Mouse (Mus musculus) ES-Bruce4 (cell line): ENCODE results near the gene Smg1. TPM values are rescaled to one million over a fixed set of nuclear protein-coding genes. Genes with fewer than 3 reads are reported as not detected.

ENCODE experiments used
- H3K27ac ChIP-seq: 2 replicates; pipeline ENCODE4 v1.5.1; 2012; ENCODE audit warnings: low read length, inconsistent platforms; ENCODE audit not compliant: insufficient read depth
- H3K27me3 ChIP-seq: 2 replicates; pipeline ENCODE4 v1.6.1; 2012; ENCODE audit warnings: mild to moderate bottlenecking, low read length, inconsistent platforms; ENCODE audit not compliant: control insufficient read depth, poor library complexity, insufficient read depth, severe bottlenecking
- H3K36me3 ChIP-seq: 2 replicates; pipeline ENCODE4 v1.6.1; 2012; ENCODE audit warnings: inconsistent platforms, mild to moderate bottlenecking, low read length, moderate library complexity; ENCODE audit not compliant: control insufficient read depth, poor library complexity, insufficient read depth, severe bottlenecking
- H3K4me1 ChIP-seq: one replicate; pipeline ENCODE4 v1.8.1; 2011; ENCODE audit warnings: low read length; ENCODE audit not compliant: control insufficient read depth, insufficient read depth
- H3K4me3 ChIP-seq: 2 replicates; pipeline ENCODE4 v1.5.1; 2011; ENCODE audit warnings: low read depth, mild to moderate bottlenecking, low read length
- H3K9ac ChIP-seq: 2 replicates; pipeline ENCODE4 v1.6.1; 2012; ENCODE audit warnings: low read depth, mild to moderate bottlenecking, inconsistent platforms; ENCODE audit not compliant: poor library complexity, severe bottlenecking
- H3K9me3 ChIP-seq: replicated peaks from 2 replicates; pipeline ENCODE4 v1.6.1; 2012; ENCODE audit warnings: mild to moderate bottlenecking, low read length, inconsistent platforms; ENCODE audit not compliant: control insufficient read depth, poor library complexity, insufficient read depth, severe bottlenecking
- CTCF ChIP-seq: IDR thresholded peaks from one replicate; pipeline ENCODE4 v1.8.1; 2011; ENCODE audit warnings: low read depth, low read length
- EP300 ChIP-seq: IDR thresholded peaks from 2 replicates; pipeline ENCODE4 v1.6.1; 2011; ENCODE audit warnings: low read depth, low read length; ENCODE audit not compliant: insufficient read depth
- POLR2A ChIP-seq: IDR thresholded peaks from one replicate; pipeline ENCODE4 v1.8.1; 2011; ENCODE audit warnings: low read length; ENCODE audit not compliant: insufficient read depth
- polyA plus RNA-seq: library from polyadenylated mRNA; stranded (reverse); fragments of >200 nt; gene quantifications from 2 replicates; pipeline ENCODE4 v1.2.4, GENCODE M21; 2011; ENCODE audit warnings: low read depth; ENCODE audit not compliant: missing spikeins, insufficient read depth, insufficient read length

Gene Smg1
- polyA plus RNA-seq, 1 experiment = 90.8 TPM

GRCm38 (mm10) chr7:118245260-118245659 lies 1.8 kb upstream of the Smg1 start:
- Histone ChIP-seq H3K9ac (no peak overlapping the region), H3K27ac (no peak overlapping the region), H3K27me3 (no peaks in the 10 kb centered on the region), H3K9me3 (no peaks in the 10 kb centered on the region), H3K4me1 (no peaks in the 10 kb centered on the region), H3K36me3 (no peaks in the 10 kb centered on the region), H3K4me3 (no peak overlapping the region)
- TF ChIP-seq CTCF = no peak
- TF ChIP-seq POLR2A = no peak
- TF ChIP-seq EP300 = no peak

- no peaks in the 10 kb centered on the region for H3K9me3 ChIP-seq
- peak overlapping the region; percentile 95 for H3K4me3 ChIP-seq
- no peaks in the 10 kb centered on the region for H3K36me3 ChIP-seq
- TF ChIP-seq CTCF = no peak
- no peak for TF ChIP-seq POLR2A
- TF ChIP-seq EP300 = no peak
- no peaks in the 10 kb centered on the region for H3K27me3 ChIP-seq
- no peaks in the 10 kb centered on the region for H3K4me1 ChIP-seq
- peak overlapping the region; percentile 97 for H3K9ac ChIP-seq
- H3K27ac ChIP-seq = no peak overlapping the region
Observed at GRCm38 (mm10) chr7:118242911-118243412, 508 bp downstream of the Smg1 start.

DNA sequence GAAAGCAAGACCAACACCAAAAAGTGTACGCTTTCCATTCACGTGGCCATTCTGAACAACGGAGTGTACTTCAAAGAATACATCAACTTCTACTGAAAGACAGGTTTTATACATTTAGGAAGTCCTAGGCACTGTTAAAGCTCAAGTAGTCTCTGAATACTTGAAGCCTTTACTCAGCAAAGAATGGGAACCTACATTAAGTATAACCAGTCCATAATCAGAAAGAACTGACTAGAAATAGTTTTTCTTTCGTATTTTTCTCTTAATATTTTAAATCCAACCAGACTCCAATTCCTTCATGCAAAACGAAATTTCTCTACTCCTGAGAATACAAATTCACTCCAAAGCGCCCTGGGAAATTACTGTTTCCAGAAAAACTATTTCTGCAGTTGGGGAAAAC lies 1.2 kb downstream of the Smg1 start:
- Histone ChIP-seq H3K4me3 (0 out of 2 replicates have a peak overlapping the region, but pooled peaks have one; percentile 30), H3K9me3 (no peaks in the 10 kb centered on the region), H3K27me3 (no peaks in the 10 kb centered on the region), H3K27ac (no peak overlapping the region), H3K4me1 (no peaks in the 10 kb centered on the region), H3K36me3 (no peaks in the 10 kb centered on the region), H3K9ac (peak overlapping the region; percentile 97)
- TF ChIP-seq POLR2A = no peak

DNA sequence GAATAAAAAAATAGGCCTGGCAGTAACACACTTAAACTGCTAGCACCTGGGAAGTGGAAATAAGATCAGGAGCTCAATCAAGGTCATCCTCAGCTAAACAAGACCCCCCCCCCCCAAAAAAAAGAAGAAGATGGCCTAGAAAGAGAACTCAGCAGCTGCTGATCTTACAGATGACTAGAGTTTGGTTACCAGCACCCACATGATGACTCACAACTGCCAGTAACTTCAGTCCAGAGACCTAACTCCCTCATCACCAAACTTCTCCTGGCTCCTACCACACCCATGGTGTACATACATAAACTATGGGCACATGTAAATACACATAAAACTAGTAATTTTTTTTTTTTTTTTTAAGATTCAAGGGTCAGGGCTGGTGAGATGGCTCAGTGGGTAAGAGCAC lies 3.1 kb downstream of the Smg1 start:
- no peak for TF ChIP-seq POLR2A
- TF ChIP-seq EP300 = no peak
- no peak for TF ChIP-seq CTCF
- no peaks in the 10 kb centered on the region for H3K36me3 ChIP-seq
- no peaks in the 10 kb centered on the region for H3K27me3 ChIP-seq
- 0 out of 2 replicates have a peak overlapping the region, but pooled peaks have one; percentile 45 for H3K9ac ChIP-seq
- no peak overlapping the region for H3K27ac ChIP-seq
- H3K4me1 ChIP-seq = no peaks in the 10 kb centered on the region
- H3K4me3 ChIP-seq = no peak overlapping the region
- no peaks in the 10 kb centered on the region for H3K9me3 ChIP-seq

- TF ChIP-seq CTCF (no peak), POLR2A (no peak), EP300 (no peak)
- 0 out of 2 replicates have a peak overlapping the region, but pooled peaks have one; percentile 45 for H3K9ac ChIP-seq
- H3K27me3 ChIP-seq = no peaks in the 10 kb centered on the region
- no peaks in the 10 kb centered on the region for H3K4me1 ChIP-seq
- H3K36me3 ChIP-seq = no peaks in the 10 kb centered on the region
- no peaks in the 10 kb centered on the region for H3K9me3 ChIP-seq
- no peak overlapping the region for H3K4me3 ChIP-seq
- no peak overlapping the region for H3K27ac ChIP-seq
Observed at GRCm38 (mm10) chr7:118239996-118240395, 3.5 kb downstream of the Smg1 start.

GRCm38 (mm10) chr7:118236949-118237348 lies 6.5 kb downstream of the Smg1 start:
- H3K27me3 ChIP-seq = no peaks in the 10 kb centered on the region
- H3K9me3 ChIP-seq = no peaks in the 10 kb centered on the region
- H3K9ac ChIP-seq = no peak overlapping the region
- TF ChIP-seq EP300 = no peak
- TF ChIP-seq CTCF = no peak
- no peak for TF ChIP-seq POLR2A
- H3K4me3 ChIP-seq = no peak overlapping the region
- H3K4me1 ChIP-seq = no peaks in the 10 kb centered on the region
- no peak overlapping the region for H3K27ac ChIP-seq
- H3K36me3 ChIP-seq = no peaks in the 10 kb centered on the region
